Mouse (Mus musculus): ENCODE data around the gene Naa80.

The Naa80 gene

GRCm38 (mm10) chr9:107586974-107587832 is 8.5 kb downstream of the Naa80 start, which contains the start of gene Ifrd2:
Gene Ifrd2, plus strand, starts transcription at chr9:107587642.
- in situ Hi-C loops (cut with MboI; ENCODE audit: unreplicated experiment in 2 of 2) = no loop called here

GRCm38 (mm10) chr9:107587833-107588639 is 9.3 kb downstream of the Naa80 start:
- in situ Hi-C loops (cut with MboI; ENCODE audit: unreplicated experiment in 2 of 2) = no loop called here

- in situ Hi-C loops (cut with MboI; ENCODE audit: unreplicated experiment in 2 of 2) = no loop called here
These were observed 11.5 kb downstream of the Naa80 start for GRCm38 (mm10) chr9:107590058-107590772.

- in situ Hi-C loops (cut with MboI; ENCODE audit: unreplicated experiment in 2 of 2) = no loop called here
These were observed 12.0 kb downstream of the Naa80 start for GRCm38 (mm10) chr9:107590773-107591060.

GRCm38 (mm10) chr9:107593101-107593976 is 14.7 kb downstream of the Naa80 start:
- in situ Hi-C loops (cut with MboI; ENCODE audit: unreplicated experiment in 2 of 2) = no loop called here

GRCm38 (mm10) chr9:107594281-107595062 is 15.8 kb downstream of the Naa80 start:
- in situ Hi-C loops (cut with MboI; ENCODE audit: unreplicated experiment in 2 of 2) = loop anchor here (5.0 kb wide), 2 partner anchors 83 to 143 kb away; partner anchors contain the start of gene Gnat1 (in 2 of the 2)

GRCm38 (mm10) chr9:107596619-107597569 is 18.2 kb downstream of the Naa80 start:
- in situ Hi-C loops (cut with MboI; ENCODE audit: unreplicated experiment in 2 of 2) = loop anchor here (5.0 kb wide), 2 partner anchors 80 to 140 kb away; partner anchors contain the start of gene Gnat1 (in 2 of the 2)

- in situ Hi-C loops (cut with MboI; ENCODE audit: unreplicated experiment in 2 of 2) = loop anchor here (5.0 kb wide), 2 partner anchors 79 to 139 kb away; partner anchors contain the start of gene Gnat1 (in 2 of the 2)
These were observed 19.7 kb downstream of the Naa80 start for GRCm38 (mm10) chr9:107598385-107598784.

GRCm38 (mm10) chr9:107599433-107599832 is 20.7 kb downstream of the Naa80 start:
- in situ Hi-C loops (cut with MboI; ENCODE audit: unreplicated experiment in 2 of 2) = loop anchor here (5.0 kb wide), 2 partner anchors 78 to 138 kb away; partner anchors contain the start of gene Gnat1 (in 2 of the 2)

- in situ Hi-C loops (cut with MboI; ENCODE audit: unreplicated experiment in 2 of 2) = loop anchor here (5.0 kb wide), 2 partner anchors 77 to 137 kb away; partner anchors contain the start of gene Gnat1 (in 2 of the 2)
These were observed 21.2 kb downstream of the Naa80 start for GRCm38 (mm10) chr9:107599842-107600241.

- in situ Hi-C loops (cut with MboI; ENCODE audit: unreplicated experiment in 2 of 2) = no loop called here
These were observed 22.1 kb downstream of the Naa80 start for GRCm38 (mm10) chr9:107600745-107601144.

GRCm38 (mm10) chr9:107601275-107601674 is 22.6 kb downstream of the Naa80 start:
- in situ Hi-C loops (cut with MboI; ENCODE audit: unreplicated experiment in 2 of 2) = no loop called here

GRCm38 (mm10) chr9:107602068-107602648 is 23.5 kb downstream of the Naa80 start:
- in situ Hi-C loops (cut with MboI; ENCODE audit: unreplicated experiment in 2 of 2) = no loop called here

- in situ Hi-C loops (cut with MboI; ENCODE audit: unreplicated experiment in 2 of 2) = no loop called here
These were observed 24.6 kb downstream of the Naa80 start for GRCm38 (mm10) chr9:107603251-107603650.

- in situ Hi-C loops (cut with MboI; ENCODE audit: unreplicated experiment in 2 of 2) = loop anchor here (5.0 kb wide), 2 partner anchors 37 to 132 kb away; no protein-coding TSS in a partner anchor
These were observed 26.5 kb downstream of the Naa80 start for GRCm38 (mm10) chr9:107605041-107605661.

GRCm38 (mm10) chr9:107606591-107606990 is 27.9 kb downstream of the Naa80 start:
- in situ Hi-C loops (cut with MboI; ENCODE audit: unreplicated experiment in 2 of 2) = loop anchor here (5.0 kb wide), 2 partner anchors 36 to 131 kb away; no protein-coding TSS in a partner anchor

- in situ Hi-C loops (cut with MboI; ENCODE audit: unreplicated experiment in 2 of 2) = loop anchor here (5.0 kb wide), 2 partner anchors 35 to 130 kb away; no protein-coding TSS in a partner anchor
These were observed 28.3 kb downstream of the Naa80 start for GRCm38 (mm10) chr9:107607036-107607435.
